ENCODE assay signal across 8 mouse cellular contexts in genomic region chr7:141167901-141168517, GRCm38 (mm10). TPM values are rescaled to one million over a fixed set of nuclear protein-coding genes. Genes with fewer than 3 reads are reported as not detected.
DNase-seq lines count a peak whose midpoint lies in the region; TF ChIP-seq lines count a peak whose summit lies in the region.

No protein-coding gene starts in this region.

- no peak for TF ChIP-seq POLR2A in kidney, adult 2 months (IDR thresholded peaks at IDR 0.05; ENCODE audit: low read depth, low read length)
- no peak for TF ChIP-seq POLR2A in small intestine, adult 2 months (IDR thresholded peaks at IDR 0.05; ENCODE audit: low read depth, low read length)

- H3K27ac ChIP-seq in layer of hippocampus, adult 2 months: peak overlapping the region; percentile 83
- peak overlapping the region; percentile 32; the same call in 1 of the 2 replicates for H3K27ac ChIP-seq in kidney, adult 2 months (ENCODE audit: insufficient read depth, low read depth, low read length)
- H3K27ac ChIP-seq in small intestine, adult 2 months (ENCODE audit: insufficient read depth, low read depth, low read length): peak overlapping the region; percentile 79

- peaks cover 10% of the 10 kb centered on the region; the same call in 1 of the 2 replicates for H3K4me1 ChIP-seq in kidney, adult 2 months (ENCODE audit: control insufficient read depth, insufficient read depth, low read length)
- H3K4me1 ChIP-seq in small intestine, adult 2 months (ENCODE audit: control insufficient read depth, insufficient read depth, insufficient read length, low read length): peaks cover 22% of the 10 kb centered on the region; the same call in 1 of the 2 replicates

- peak overlapping the region; percentile 54 for H3K4me3 ChIP-seq in layer of hippocampus, adult 2 months
- H3K4me3 ChIP-seq in kidney, adult 2 months (ENCODE audit: insufficient read depth, low read depth, low read length): peak overlapping the region; percentile 61
- peak overlapping the region; percentile 66 for H3K4me3 ChIP-seq in small intestine, adult 2 months (ENCODE audit: low read depth, low read length)

- no peaks in the 10 kb centered on the region for H3K27me3 ChIP-seq in kidney, adult 2 months (replicated peaks; ENCODE audit: control insufficient read depth, insufficient read depth, low read length)
- H3K27me3 ChIP-seq in small intestine, adult 2 months (ENCODE audit: control insufficient read depth, insufficient read depth, low read length): no peaks in the 10 kb centered on the region

- TF ChIP-seq CTCF in layer of hippocampus, adult 2 months (conservative IDR thresholded peaks at IDR 0.05): no peak
- TF ChIP-seq CTCF in kidney, adult 2 months (conservative IDR thresholded peaks at IDR 0.05; ENCODE audit: insufficient read depth, insufficient read length, low read depth, low read length): no peak
- TF ChIP-seq CTCF in small intestine, adult 2 months (IDR thresholded peaks at IDR 0.05; ENCODE audit: extremely low read depth, insufficient read length, insufficient replicate concordance, low read depth, low read length): no peak

- WGBS in kidney, adult 2 months: 12% methylated on average over 7 of the region's 7 CpGs
- WGBS in small intestine, adult 2 months: 9% methylated on average over 7 of the region's 7 CpGs

- peak in 1 of 2 experiments; percentile 11 for DNase-seq in layer of hippocampus, adult 2 months (ENCODE audit: low spot score in 2 of 2)
- DNase-seq in layer of hippocampus, adult 9-11 months: no peak
- peak; percentile 62 for DNase-seq in brain, adult 2 months (ENCODE audit: low read depth, low spot score)
- DNase-seq in gastrocnemius, postnatal 14 days: peak; percentile 46
- peak; percentile 30 for DNase-seq in kidney, adult 2 months
- DNase-seq in lung, postnatal 10 days: peak; percentile 83
- no peak for DNase-seq in thymus, adult 18-20 months

- no peaks in the 10 kb centered on the region; the same call in 1 of the 2 replicates for H3K36me3 ChIP-seq in kidney, adult 2 months (ENCODE audit: control insufficient read depth, insufficient read depth, low read length)
- peaks cover 27% of the 10 kb centered on the region for H3K36me3 ChIP-seq in small intestine, adult 2 months (ENCODE audit: control insufficient read depth, insufficient read depth, low read length)

- intact Hi-C loops in gastrocnemius, postnatal 14 days (cut with DNase I; ENCODE audit: low total_unique reads): no loop called here

RNA-seq across cellular contexts. Expression of gene Rnh1, which starts 4.6 kb away (rescaled TPM):
- total RNA-seq in layer of hippocampus, adult 2 months (2021): 10 to 100 TPM; 40.6 to 42.3 TPM
- total RNA-seq in gastrocnemius, postnatal 14 days (2021): 10 to 100 TPM; 48.4 to 50.3 TPM
- polyA plus RNA-seq in kidney, adult 2 months (2012; rRNA removed): 159 and 190 TPM in 2 replicates
- 113 and 162 TPM in 2 replicates for polyA plus RNA-seq in small intestine, adult 2 months (2012; rRNA removed)

RNA-seq across cellular contexts. Expression of gene Hras, which starts 25.8 kb away (rescaled TPM):
- total RNA-seq in layer of hippocampus, adult 2 months (2021): 100 to 1,000 TPM; 200 to 222 TPM
- total RNA-seq in gastrocnemius, postnatal 14 days (2021): 100 to 1,000 TPM; 193 to 209 TPM
- polyA plus RNA-seq in kidney, adult 2 months (2012; rRNA removed): 93.5 and 96.0 TPM in 2 replicates
- polyA plus RNA-seq in small intestine, adult 2 months (2012; rRNA removed): 49.1 and 67.1 TPM in 2 replicates

RNA-seq across cellular contexts. Expression of gene Lrrc56, which starts 25.9 kb away (rescaled TPM):
- total RNA-seq in layer of hippocampus, adult 2 months (2021): 1 to 10 TPM; 4.5 to 5.7 TPM
- 1 to 10 TPM; 2.2 to 2.4 TPM for total RNA-seq in gastrocnemius, postnatal 14 days (2021)
- 9.6 and 13.5 TPM in 2 replicates for polyA plus RNA-seq in kidney, adult 2 months (2012; rRNA removed)
- polyA plus RNA-seq in small intestine, adult 2 months (2012; rRNA removed): 4.0 and 7.4 TPM in 2 replicates

RNA-seq across cellular contexts. Expression of gene Ptdss2, which starts 45.8 kb away (rescaled TPM):
- 10 to 100 TPM; 50.8 to 64.4 TPM for total RNA-seq in layer of hippocampus, adult 2 months (2021)
- total RNA-seq in gastrocnemius, postnatal 14 days (2021): 10 to 100 TPM; 15.5 to 21.9 TPM
- 65.1 and 71.5 TPM in 2 replicates for polyA plus RNA-seq in kidney, adult 2 months (2012; rRNA removed)
- polyA plus RNA-seq in small intestine, adult 2 months (2012; rRNA removed): 17.5 and 26.3 TPM in 2 replicates

RNA-seq across cellular contexts. Expression of gene Lmntd2, which starts 45.9 kb away (rescaled TPM):
- not detected for total RNA-seq in layer of hippocampus, adult 2 months (2021)
- not detected for total RNA-seq in gastrocnemius, postnatal 14 days (2021)
- polyA plus RNA-seq in kidney, adult 2 months (2012; rRNA removed): 5.7 and 6.0 TPM in 2 replicates
- polyA plus RNA-seq in small intestine, adult 2 months (2012; rRNA removed): 4.9 and 8.1 TPM in 2 replicates

Comparison
In these comparisons a context has a peak if more than half of its experiments do, and no peak if none do; other contexts are left out.
1. DNase-seq: peak in brain, adult 2 months (single experiment), gastrocnemius, postnatal 14 days (single experiment), kidney, adult 2 months (single experiment) and lung, postnatal 10 days (single experiment); none in layer of hippocampus, adult 9-11 months (single experiment) and thymus, adult 18-20 months (0 of 2).
2. H3K27ac ChIP-seq: peak in every context shown above with its lines; median percentile 83 in layer of hippocampus, adult 2 months; 79 in small intestine, adult 2 months; 32 in kidney, adult 2 months.
3. Peak in every context shown above with its lines, with median percentiles within 50 percentile points of each other: H3K4me3 ChIP-seq.